In the genomic region with DNA sequence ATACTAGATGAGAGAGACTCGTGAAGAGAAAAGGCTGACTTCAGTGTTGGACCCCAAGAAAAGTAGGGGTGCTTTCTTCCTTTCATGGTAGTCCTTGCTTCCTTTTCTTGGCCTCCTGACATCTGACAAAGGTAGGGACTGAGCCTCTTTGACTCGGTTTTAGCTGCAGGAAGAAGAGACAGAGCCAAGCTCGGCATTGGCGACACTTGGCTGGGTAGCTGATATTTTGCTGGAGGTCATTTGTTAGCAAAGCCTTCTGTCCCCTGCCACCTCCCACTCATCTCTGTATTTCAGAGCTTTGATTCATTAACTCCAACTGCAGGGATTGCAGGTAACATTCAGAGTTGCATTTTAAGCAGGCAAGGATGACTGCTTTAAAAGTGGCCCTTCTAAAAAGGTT, we compare ENCODE assay signal across 28 mouse cellular contexts.
DNase-seq lines count a peak whose midpoint lies in the region; ATAC-seq lines count a peak whose summit lies in the region.
"Had no signal": no experiment of that assay in that cellular context is flagged by ENCODE, and none has a peak within 500 bp of the region (broad histone marks: within the 10 kb centered on the region; RNA-seq: fewer than 3 reads in every experiment).

No protein-coding gene starts in this region.

- ATAC-seq in cerebellum, adult (ENCODE audit: insufficient number of reproducible peaks, low FRiP score, low TSS enrichment): no peak
- ATAC-seq in forebrain, embryonic 14.5 days: no peak
- ATAC-seq: activated CD4-positive, CD25-positive, alpha-beta regulatory T cell, adult 4 months; forebrain, embryonic 16.5 days; hindbrain, embryonic 16.5 days; intestine, embryonic 15.5 days had no signal

- no peaks in the 10 kb centered on the region for H3K27me3 ChIP-seq in forebrain, embryonic 14.5 days (replicated peaks; ENCODE audit: control insufficient read depth, insufficient read depth, low read length)
- H3K27me3 ChIP-seq: embryonic facial prominence, embryonic 13.5 days; forebrain, embryonic 12.5 days; heart, embryonic 12.5 days; heart, embryonic 15.5 days; hindbrain, embryonic 13.5 days; intestine, embryonic 15.5 days had no signal

- DNase-seq in cerebellum, adult 11 months: peak; percentile 6
- peak; percentile 13 for DNase-seq in cerebellum, adult 8-10 months
- peak; percentile 64 to 74 for DNase-seq in cerebellum, postnatal 10 days
- DNase-seq in cerebellum, postnatal 36 days: peak; percentile 32 to 34
- DNase-seq in embryo, embryonic 11 days: no peak
- DNase-seq in forebrain, embryonic 14.5 days (ENCODE audit: low spot score): no peak
- no peak for DNase-seq in left cerebral cortex, adult 9 months (ENCODE audit: low spot score in 2 of 2)
- DNase-seq: adrenal gland, postnatal 10 days; adrenal gland, postnatal 36 days; gastrocnemius, postnatal 14 days; heart, adult 18-20 months; heart, postnatal 10 days; heart, postnatal 36 days; kidney, adult 11 months; kidney, adult 8-10 months had no signal

- H3K27ac ChIP-seq in forebrain, embryonic 14.5 days (ENCODE audit: low read depth, low read length): no peak overlapping the region
- H3K27ac ChIP-seq: embryonic facial prominence, embryonic 10.5 days; embryonic facial prominence, embryonic 13.5 days; forebrain, embryonic 12.5 days; heart, embryonic 15.5 days; hindbrain, embryonic 10.5 days; hindbrain, embryonic 13.5 days; intestine, embryonic 15.5 days had no signal

- WGBS in forebrain, embryonic 14.5 days: 80% methylated on average over 4 of the region's 4 CpGs

- H3K9ac ChIP-seq in forebrain, embryonic 14.5 days (ENCODE audit: low read length): no peak overlapping the region
- H3K9ac ChIP-seq: embryonic facial prominence, embryonic 13.5 days; forebrain, embryonic 12.5 days; heart, embryonic 12.5 days; heart, embryonic 15.5 days; hindbrain, embryonic 13.5 days; intestine, embryonic 15.5 days had no signal

- no peaks in the 10 kb centered on the region for H3K36me3 ChIP-seq in forebrain, embryonic 14.5 days (ENCODE audit: control insufficient read depth, insufficient read depth, low read length)
- H3K36me3 ChIP-seq: embryonic facial prominence, embryonic 10.5 days; embryonic facial prominence, embryonic 13.5 days; forebrain, embryonic 12.5 days; heart, embryonic 12.5 days; heart, embryonic 15.5 days; hindbrain, embryonic 10.5 days; hindbrain, embryonic 13.5 days; intestine, embryonic 15.5 days had no signal

- H3K4me3 ChIP-seq in forebrain, embryonic 14.5 days (ENCODE audit: low read depth, low read length): no peak overlapping the region
- H3K4me3 ChIP-seq: embryonic facial prominence, embryonic 10.5 days; embryonic facial prominence, embryonic 13.5 days; erythroblast, embryonic 14.5 days; forebrain, embryonic 12.5 days; heart, embryonic 12.5 days; heart, embryonic 15.5 days; hindbrain, embryonic 10.5 days; hindbrain, embryonic 13.5 days; intestine, embryonic 15.5 days had no signal

- H3K4me1 ChIP-seq in forebrain, embryonic 14.5 days (ENCODE audit: control insufficient read depth, insufficient read depth, low read length): no peaks in the 10 kb centered on the region
- H3K4me1 ChIP-seq: embryonic facial prominence, embryonic 10.5 days; embryonic facial prominence, embryonic 13.5 days; heart, embryonic 12.5 days; heart, embryonic 15.5 days; hindbrain, embryonic 10.5 days; hindbrain, embryonic 13.5 days; intestine, embryonic 15.5 days had no signal

- H3K4me2 ChIP-seq in forebrain, embryonic 14.5 days (ENCODE audit: low read length): no peak overlapping the region
- H3K4me2 ChIP-seq: embryonic facial prominence, embryonic 13.5 days; forebrain, embryonic 12.5 days; heart, embryonic 12.5 days; heart, embryonic 15.5 days; hindbrain, embryonic 13.5 days; intestine, embryonic 15.5 days had no signal

- H3K9me3 ChIP-seq in forebrain, embryonic 14.5 days (replicated peaks; ENCODE audit: control insufficient read depth, low read length): no peaks in the 10 kb centered on the region
- H3K9me3 ChIP-seq: embryonic facial prominence, embryonic 10.5 days; embryonic facial prominence, embryonic 13.5 days; forebrain, embryonic 12.5 days; heart, embryonic 12.5 days; heart, embryonic 15.5 days; hindbrain, embryonic 10.5 days; hindbrain, embryonic 13.5 days; intestine, embryonic 15.5 days had no signal

Comparison
In these comparisons a context has a peak if more than half of its experiments do, and no peak if none do; other contexts are left out.
1. DNase-seq: peak in cerebellum, adult 11 months (single experiment), cerebellum, adult 8-10 months (single experiment), cerebellum, postnatal 10 days (2 of 2) and cerebellum, postnatal 36 days (2 of 2); none in embryo, embryonic 11 days (single experiment), forebrain, embryonic 14.5 days (single experiment) and left cerebral cortex, adult 9 months (0 of 2).